Mouse (Mus musculus) MEL (cell line): Measurements from ENCODE around the gene Grb10. TPM values are rescaled to one million over a fixed set of nuclear protein-coding genes. Genes with fewer than 3 reads are reported as not detected.

Source experiments
- DNase-seq: peaks from one replicate; pipeline ENCODE4 v3.0.0; 2011; ENCODE audit warnings: low read depth, low spot score
- H3K27ac ChIP-seq: 2 replicates; pipeline ENCODE4 v1.5.1; 2012; ENCODE audit warnings: low read depth, mild to moderate bottlenecking, control low read depth, low read length, moderate library complexity; ENCODE audit not compliant: control insufficient read depth
- H3K27me3 ChIP-seq, 2 experiments: fragments of 150-350 bp in 1 of 2; sonication (generic) in 1 of 2; 2 replicates each; pipeline ENCODE4 v1.6.1; 2012; ENCODE audit warnings: low read length in 2 of 2, mild to moderate bottlenecking in 2 of 2, improper control_type of control experiment in 1 of 2, moderate library complexity in 1 of 2; ENCODE audit not compliant: insufficient read depth in 2 of 2, control insufficient read depth in 1 of 2
- H3K36me3 ChIP-seq, 2 experiments: 2 replicates each; pipeline ENCODE4 v1.6.1; 2012 to 2014; ENCODE audit warnings: low read length in 2 of 2, improper control_type of control experiment in 1 of 2, inconsistent platforms in 1 of 2, mild to moderate bottlenecking in 1 of 2; ENCODE audit not compliant: insufficient read depth in 2 of 2, control insufficient read depth in 1 of 2
- H3K4me1 ChIP-seq, 2 experiments: fragments of 150-350 bp in 1 of 2; sonication (generic) in 1 of 2; 2 replicates each; pipeline ENCODE4 v1.6.1; 2012; ENCODE audit warnings: low read length in 2 of 2, improper control_type of control experiment in 1 of 2, mild to moderate bottlenecking in 1 of 2; ENCODE audit not compliant: insufficient read depth in 2 of 2, control insufficient read depth in 1 of 2
- H3K4me3 ChIP-seq, 2 experiments: fragments of 150-350 bp in 1 of 2; sonication (generic) in 1 of 2; 2 replicates each; pipeline ENCODE4 v1.5.1; 2012; ENCODE audit warnings: low read depth in 2 of 2, low read length in 2 of 2, mild to moderate bottlenecking in 2 of 2, moderate library complexity in 2 of 2, control low read depth in 1 of 2, improper control_type of control experiment in 1 of 2; ENCODE audit not compliant: control insufficient read depth in 1 of 2, insufficient read depth in 1 of 2
- H3K79me2 ChIP-seq: 2 replicates; pipeline ENCODE4 v1.6.1; 2012; ENCODE audit warnings: mild to moderate bottlenecking, low read length, moderate library complexity; ENCODE audit not compliant: control insufficient read depth, poor library complexity, insufficient read depth
- H3K9ac ChIP-seq: 2 replicates; pipeline ENCODE4 v1.6.1; 2012; ENCODE audit warnings: low read depth, mild to moderate bottlenecking, control low read depth, low read length, moderate library complexity; ENCODE audit not compliant: control insufficient read depth, poor library complexity, severe bottlenecking
- H3K9me3 ChIP-seq: fragments of 150-350 bp; sonication (generic); replicated peaks from 2 replicates; pipeline ENCODE4 v1.6.1; 2012; ENCODE audit warnings: mild to moderate bottlenecking, low read length, improper control_type of control experiment, moderate library complexity; ENCODE audit not compliant: insufficient read depth
- CHD1 ChIP-seq: IDR thresholded peaks from 2 replicates; pipeline ENCODE4 v1.6.1; 2012; ENCODE audit warnings: low read depth, mild to moderate bottlenecking, inconsistent platforms, low read length, improper control_type of control experiment
- E2F4 ChIP-seq: IDR thresholded peaks from 2 replicates; pipeline ENCODE4 v1.6.1; 2011; ENCODE audit warnings: low read depth, low read length, improper control_type of control experiment, borderline replicate concordance
- ELF1 ChIP-seq: IDR thresholded peaks from 2 replicates; pipeline ENCODE4 v1.6.1; 2014; ENCODE audit warnings: low read depth, mild to moderate bottlenecking, inconsistent platforms, low read length, improper control_type of control experiment, moderate library complexity
- GATA1 ChIP-seq: IDR thresholded peaks from 2 replicates; pipeline ENCODE4 v1.6.1; 2011; ENCODE audit warnings: low read depth, low read length, improper control_type of control experiment
- JUND ChIP-seq: IDR thresholded peaks from 2 replicates; pipeline ENCODE4 v1.6.1; 2011; ENCODE audit warnings: low read depth, mild to moderate bottlenecking, improper control_type of control experiment, low read length
- KAT2A ChIP-seq: conservative IDR thresholded peaks from 2 replicates; pipeline ENCODE4 v1.6.1; 2012; ENCODE audit warnings: low read depth, low read length, improper control_type of control experiment, inconsistent platforms
- MAZ ChIP-seq: IDR thresholded peaks from 2 replicates; pipeline ENCODE4 v1.6.1; 2012; ENCODE audit warnings: low read depth, mild to moderate bottlenecking, inconsistent platforms, low read length, improper control_type of control experiment
- MXI1 ChIP-seq: IDR thresholded peaks from 2 replicates; pipeline ENCODE4 v1.6.1; 2011; ENCODE audit warnings: mild to moderate bottlenecking, low read depth, low read length, improper control_type of control experiment
- NELFE ChIP-seq: IDR thresholded peaks from 2 replicates; pipeline ENCODE4 v1.6.1; 2011; ENCODE audit warnings: low read depth, low read length, improper control_type of control experiment
- POLR2AphosphoS5 ChIP-seq: IDR thresholded peaks from 2 replicates; pipeline ENCODE4 v1.6.1; 2012; ENCODE audit warnings: low read depth, borderline replicate concordance, mild to moderate bottlenecking, inconsistent platforms, low read length, moderate library complexity, mixed read lengths
- RAD21 ChIP-seq: IDR thresholded peaks from 2 replicates; pipeline ENCODE4 v1.6.1; 2011; ENCODE audit warnings: mild to moderate bottlenecking, low read depth, low read length, improper control_type of control experiment
- TCF12 ChIP-seq: IDR thresholded peaks from 2 replicates; pipeline ENCODE4 v1.6.1; 2014; ENCODE audit warnings: low read depth, mild to moderate bottlenecking, inconsistent platforms, low read length, improper control_type of control experiment, moderate library complexity
- USF1 ChIP-seq: IDR thresholded peaks from 2 replicates; pipeline ENCODE4 v1.6.1; 2014; ENCODE audit warnings: low read depth, mild to moderate bottlenecking, inconsistent platforms, low read length, improper control_type of control experiment, moderate library complexity
- ZC3H11A ChIP-seq: IDR thresholded peaks from 2 replicates; pipeline ENCODE4 v1.6.1; 2012; ENCODE audit warnings: low read depth, mild to moderate bottlenecking, inconsistent platforms, low read length, improper control_type of control experiment
- polyA plus RNA-seq, 2 experiments: library from polyadenylated mRNA; stranded (reverse) in 1 of 2; unstranded in 1 of 2; fragments of >175 nt in 1 of 2; fragments of >200 nt in 1 of 2; gene quantifications; 2 replicates each; pipeline versions ENCODE4 v1.2.1 to v1.2.4; 2012; ENCODE audit warnings: low replicate concordance in 2 of 2, low read depth in 1 of 2; ENCODE audit not compliant: insufficient read length in 2 of 2, insufficient read depth in 1 of 2, missing spikeins in 1 of 2
- total RNA-seq: library from RNA; depleted of rRNA; stranded (reverse); fragments of 300-350 nt; gene quantifications from 2 replicates; pipeline ENCODE4 v1.2.3, GENCODE M21; 2012

The Grb10 gene
- total and polyA plus RNA-seq, 3 experiments = not detected

- no peak overlapping the region for H3K4me3 ChIP-seq
- DNase-seq = no peak
- H3K9me3 ChIP-seq = no peaks in the 10 kb centered on the region
- H3K27me3 ChIP-seq = 0 out of 4 replicates have a peak, but pooled peaks cover 0 to 1% of the 10 kb centered on the region in 2 experiments
- no peak for TF ChIP-seq E2F4
- TF ChIP-seq RAD21 = no peak
- no peak for TF ChIP-seq ELF1
- TF ChIP-seq, all 39 proteins: peak for 0
- H3K27ac ChIP-seq = no peak overlapping the region
- H3K36me3 ChIP-seq = no peaks in the 10 kb centered on the region
- no peaks in the 10 kb centered on the region for H3K4me1 ChIP-seq
- H3K9ac ChIP-seq = no peak overlapping the region
- H3K79me2 ChIP-seq = no peaks in the 10 kb centered on the region
Observed at GRCm38 (mm10) chr11:12040391-12040790, 1.9 kb upstream of the Grb10 start.

GRCm38 (mm10) chr11:12039748-12040147 is 1.3 kb upstream of the Grb10 start:
- 0 out of 4 replicates have a peak, but pooled peaks cover 0 to 1% of the 10 kb centered on the region in 2 experiments for H3K27me3 ChIP-seq
- no peak overlapping the region for H3K27ac ChIP-seq
- TF ChIP-seq KAT2A (no peak), GATA1 (no peak), JUND (no peak), CHD1 (no peak), TCF12 (no peak)
- TF ChIP-seq, all 39 proteins: peak for 0

GRCm38 (mm10) chr11:12039098-12039497 is 615 bp upstream of the Grb10 start:
- Histone ChIP-seq H3K4me1 (no peaks in the 10 kb centered on the region), H3K27me3 (0 out of 4 replicates have a peak, but pooled peaks cover 0 to 1% of the 10 kb centered on the region in 2 experiments), H3K4me3 (no peak overlapping the region), H3K9me3 (no peaks in the 10 kb centered on the region), H3K27ac (no peak overlapping the region), H3K9ac (no peak overlapping the region), H3K36me3 (no peaks in the 10 kb centered on the region), H3K79me2 (no peaks in the 10 kb centered on the region)
- no peak for DNase-seq
- TF ChIP-seq ELF1 (no peak), POLR2AphosphoS5 (no peak), MXI1 (no peak), USF1 (no peak), NELFE (no peak), MAZ (no peak), ZC3H11A (no peak)

More at GRCm38 (mm10) chr11:12039748-12040147, 1.3 kb upstream of the Grb10 start:
- Histone ChIP-seq H3K9ac (no peak overlapping the region), H3K4me1 (no peaks in the 10 kb centered on the region), H3K36me3 (no peaks in the 10 kb centered on the region), H3K4me3 (no peak overlapping the region), H3K9me3 (no peaks in the 10 kb centered on the region), H3K79me2 (no peaks in the 10 kb centered on the region)
- no peak for DNase-seq
